Mouse (Mus musculus) heart, embryonic 13.5 days (tissue): ENCODE measurements around the gene Btbd9. TPM values are rescaled to one million over a fixed set of nuclear protein-coding genes. Genes with fewer than 3 reads are reported as not detected.
A peak's percentile ranks its signal among the peaks of the same experiment; 100 is the strongest.

Experiments used
- ATAC-seq: fragments of 200-750 bp; cut with Nextera tagmentation; 2 replicates; pipeline ENCODE4 v1.8.0; 2017; ENCODE audit warnings: moderate TSS enrichment; ENCODE audit not compliant: insufficient number of reproducible peaks, low FRiP score, low TSS enrichment; ENCODE audit errors: extremely low read depth
- H3K27ac ChIP-seq: fragments of 300-500 bp; sonication (generic); replicated peaks from 2 replicates; pipeline ENCODE4 v1.5.1; 2015; ENCODE audit warnings: moderate library complexity, mild to moderate bottlenecking, inconsistent platforms
- H3K27me3 ChIP-seq: fragments of 300-500 bp; sonication (generic); replicated peaks from 2 replicates; pipeline ENCODE4 v1.6.1; 2015; ENCODE audit warnings: mild to moderate bottlenecking, inconsistent platforms
- H3K36me3 ChIP-seq: fragments of 300-500 bp; sonication (generic); 2 replicates; pipeline ENCODE4 v1.6.1; 2015; ENCODE audit warnings: mild to moderate bottlenecking, inconsistent platforms
- H3K4me1 ChIP-seq: fragments of 300-500 bp; sonication (generic); 2 replicates; pipeline ENCODE4 v1.6.1; 2015; ENCODE audit warnings: inconsistent platforms
- H3K4me2 ChIP-seq: fragments of 300-500 bp; sonication (generic); 2 replicates; pipeline ENCODE4 v1.6.1; 2015; ENCODE audit warnings: inconsistent platforms, mild to moderate bottlenecking, moderate library complexity
- H3K4me3 ChIP-seq: fragments of 300-500 bp; sonication (generic); 2 replicates; pipeline ENCODE4 v1.5.1; 2015; ENCODE audit warnings: moderate library complexity, mild to moderate bottlenecking, inconsistent platforms
- H3K9ac ChIP-seq: fragments of 300-500 bp; sonication (generic); 2 replicates; pipeline ENCODE4 v1.6.1; 2015; ENCODE audit warnings: inconsistent platforms, mild to moderate bottlenecking, moderate library complexity
- H3K9me3 ChIP-seq: fragments of 300-500 bp; sonication (generic); 2 replicates; pipeline ENCODE4 v1.6.1; 2016; ENCODE audit warnings: inconsistent platforms
- WGBS: fragments of 180-500 bp; shearing (Covaris S2); methylation state at CpG from one replicate; pipeline ENCODE4 v1.1.7; 2015; ENCODE audit warnings: mixed read lengths; 5-methylcytosine and 5-hydroxymethylcytosine counted together
- polyA plus RNA-seq: library from polyadenylated mRNA; unstranded; fragments of >200 nt; fragmentation: Nextera tagmentation; extraction: Ambion mirVana; gene quantifications from 2 replicates; pipeline ENCODE4 v1.2.1, GENCODE M21; 2015

Gene Btbd9
- polyA plus RNA-seq, 1 experiment from 2014 or later, result 44.4 TPM

DNA sequence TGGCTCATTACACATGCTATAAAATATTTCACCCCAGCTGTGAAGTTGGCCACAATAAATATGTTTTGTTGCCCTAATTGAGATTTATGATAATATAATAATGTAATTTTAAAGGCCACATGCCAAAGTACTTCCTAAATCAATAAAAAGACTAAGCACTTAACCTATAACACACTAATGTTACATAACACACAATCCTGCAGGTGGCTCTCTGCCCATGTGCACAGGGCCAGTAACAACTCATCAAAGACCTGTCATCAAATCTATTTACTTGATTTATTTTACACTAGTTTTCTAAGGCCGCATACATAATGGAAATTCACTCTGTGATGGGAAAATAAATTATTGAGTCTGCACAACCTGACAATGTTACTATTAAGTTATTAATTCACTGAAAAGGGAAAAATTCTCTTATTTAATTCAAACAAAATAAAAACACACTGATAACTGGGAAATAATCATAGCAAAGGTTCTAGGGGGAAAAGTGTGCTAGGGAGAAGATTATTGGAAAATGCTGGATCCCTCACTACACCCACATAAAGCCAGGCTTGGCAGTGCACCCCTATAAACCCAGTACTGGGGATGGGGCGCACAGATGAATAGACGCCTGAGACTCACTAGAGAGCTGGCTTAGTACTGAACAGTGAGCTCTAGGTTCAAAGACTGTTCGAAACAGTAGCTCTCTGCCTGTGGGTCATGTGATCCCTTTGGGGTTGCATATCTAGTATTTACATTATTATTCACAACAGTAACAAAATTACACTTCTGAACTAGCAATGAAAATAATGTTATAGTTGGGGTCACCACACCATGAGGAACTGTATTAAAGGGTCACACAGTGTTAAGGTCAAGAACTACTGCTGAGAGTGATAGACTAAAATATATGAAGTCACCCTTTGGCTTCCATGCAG, 23.0 kb downstream of the Btbd9 start:
- Histone ChIP-seq H3K4me3 (no peak overlapping the region), H3K36me3 (no peaks in the 10 kb centered on the region), H3K27ac (no peak overlapping the region), H3K4me2 (no peak overlapping the region), H3K27me3 (no peaks in the 10 kb centered on the region), H3K4me1 (peaks cover 41% of the 10 kb centered on the region), H3K9ac (no peak overlapping the region), H3K9me3 (no peaks in the 10 kb centered on the region)
- 87% methylated on average over 4 of the region's 4 CpGs for WGBS
- no peak for ATAC-seq

DNA sequence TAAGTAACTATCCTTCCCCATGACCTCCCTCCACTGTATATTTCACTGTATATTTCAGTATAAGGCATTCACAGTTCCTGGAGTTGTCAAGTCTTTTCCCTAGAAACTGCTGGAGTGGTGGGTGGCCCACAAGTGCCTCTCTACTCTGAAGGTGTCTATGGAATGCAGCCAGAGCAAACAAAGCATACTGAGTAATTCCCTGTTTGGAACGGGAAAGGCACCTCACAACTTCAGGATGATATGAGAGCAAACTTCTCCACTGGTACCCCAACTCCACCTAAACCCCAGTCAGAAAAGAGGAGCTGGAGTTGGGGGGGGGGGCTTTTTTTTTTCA, 25.5 kb downstream of the Btbd9 start:
- Histone ChIP-seq H3K9ac (peak overlapping the region; percentile 70), H3K4me2 (peak overlapping the region; percentile 54; the same call in 1 of the 2 replicates), H3K36me3 (no peaks in the 10 kb centered on the region), H3K4me1 (peaks cover 42% of the 10 kb centered on the region), H3K9me3 (no peaks in the 10 kb centered on the region), H3K4me3 (no peak overlapping the region), H3K27ac (peak overlapping the region; percentile 93), H3K27me3 (no peaks in the 10 kb centered on the region)
- ATAC-seq, result no peak
- WGBS, result 6% methylated on average over 1 of the region's 1 CpGs

DNA sequence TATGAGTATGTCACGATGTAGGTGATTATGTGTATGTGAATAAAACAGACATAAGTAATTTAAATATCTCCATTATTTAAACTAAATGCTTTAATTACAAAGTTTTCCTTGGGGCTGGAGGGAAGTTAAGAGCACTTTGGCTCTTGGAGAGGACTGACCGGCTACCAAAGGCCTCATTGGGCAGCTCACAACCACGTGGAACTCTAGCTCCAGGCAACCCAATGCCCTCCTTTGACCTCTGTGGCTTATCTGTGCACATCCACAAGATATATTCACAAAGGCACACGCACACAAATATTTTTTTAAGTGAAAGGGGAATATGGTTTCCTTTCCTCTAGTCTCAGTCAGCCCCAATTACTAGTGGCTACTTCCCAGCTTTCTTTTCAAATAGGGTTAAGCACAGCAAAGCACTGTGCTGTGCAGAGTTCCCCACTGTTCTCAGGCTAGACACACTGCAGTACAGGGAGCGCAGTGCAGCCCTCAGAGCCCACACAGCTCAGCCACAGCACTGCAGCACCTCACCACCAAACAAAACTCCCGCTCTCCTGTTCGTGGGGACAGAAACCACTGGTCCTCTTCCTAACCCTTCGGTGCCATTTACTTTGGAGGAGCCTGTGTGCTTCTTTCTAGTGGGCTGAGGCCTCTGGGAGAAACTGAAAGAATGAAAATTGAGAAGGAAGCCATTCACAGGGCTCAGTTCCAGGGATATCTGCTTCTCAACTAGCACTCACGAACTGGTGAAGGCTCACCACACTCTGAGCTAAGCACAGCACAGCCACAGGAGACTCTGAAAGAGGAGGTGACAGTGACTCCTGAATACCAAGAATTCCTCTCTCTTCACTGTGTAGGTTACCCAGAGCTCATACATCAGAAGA, 26.2 kb downstream of the Btbd9 start:
- Histone ChIP-seq H3K9me3 (no peaks in the 10 kb centered on the region), H3K4me2 (peak overlapping the region; percentile 54), H3K4me1 (peaks cover 42% of the 10 kb centered on the region), H3K9ac (peak overlapping the region; percentile 70), H3K27ac (peak overlapping the region; percentile 93), H3K36me3 (no peaks in the 10 kb centered on the region), H3K27me3 (no peaks in the 10 kb centered on the region), H3K4me3 (no peak overlapping the region; the same call in 1 of the 2 replicates)
- whole genome bisulfite sequencing, result 31% methylated on average over 9 of the region's 9 CpGs
- no peak for ATAC-seq

DNA sequence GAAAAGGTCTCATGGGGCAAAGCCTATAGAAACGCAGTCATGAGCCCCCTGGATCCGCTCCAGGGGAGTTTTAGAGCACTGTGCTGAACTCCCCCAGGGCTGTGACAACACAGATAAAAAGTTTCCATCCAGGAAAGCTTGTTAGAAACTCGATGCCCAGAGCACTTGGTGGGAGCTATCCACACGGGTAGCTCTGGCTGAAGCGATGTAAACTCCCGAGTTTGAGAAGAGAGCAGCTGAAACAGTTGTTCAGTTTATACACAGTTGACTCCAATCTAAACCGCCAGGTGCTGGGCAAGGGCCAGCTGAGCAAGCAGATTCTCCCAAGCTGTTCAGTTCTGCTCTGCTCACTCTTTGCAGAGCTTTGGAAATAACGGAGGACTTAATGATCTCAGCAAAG, 37.2 kb downstream of the Btbd9 start:
- H3K27me3 ChIP-seq, result no peaks in the 10 kb centered on the region
- H3K4me2 ChIP-seq, result peak overlapping the region; percentile 10
- H3K4me1 ChIP-seq, result peaks cover 41% of the 10 kb centered on the region
- no peaks in the 10 kb centered on the region for H3K9me3 ChIP-seq
- H3K4me3 ChIP-seq, result no peak overlapping the region
- H3K36me3 ChIP-seq, result no peaks in the 10 kb centered on the region
- 16% methylated on average over 8 of the region's 8 CpGs for WGBS
- ATAC-seq, result peak; percentile 66
- H3K27ac ChIP-seq, result peak overlapping the region; percentile 61
- H3K9ac ChIP-seq, result no peak overlapping the region

DNA sequence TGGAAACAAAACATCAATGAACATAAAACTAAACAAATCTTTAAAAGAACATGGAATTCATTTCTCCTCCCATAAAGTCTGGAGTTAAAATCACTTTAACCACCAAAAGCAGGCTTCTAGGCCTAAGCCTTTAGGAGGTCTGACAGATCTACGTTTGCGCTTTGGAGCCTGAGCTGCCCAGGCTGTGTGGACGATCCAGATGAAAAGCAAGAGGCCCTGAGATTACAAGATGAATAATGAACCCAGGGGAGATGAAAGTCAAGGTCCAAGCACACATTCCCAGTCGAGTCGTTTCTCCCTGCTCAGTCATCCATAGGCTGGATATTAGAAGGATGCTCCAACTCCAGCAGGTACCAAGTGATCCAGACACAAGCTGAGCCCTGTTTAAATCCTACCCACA, 39.6 kb downstream of the Btbd9 start:
- ATAC-seq, result no peak
- 79% methylated on average over 5 of the region's 5 CpGs for WGBS
- H3K27ac ChIP-seq, result no peak overlapping the region
- H3K27me3 ChIP-seq, result no peaks in the 10 kb centered on the region
- H3K9me3 ChIP-seq, result no peaks in the 10 kb centered on the region
- H3K9ac ChIP-seq, result no peak overlapping the region
- H3K4me1 ChIP-seq, result peaks cover 24% of the 10 kb centered on the region
- no peaks in the 10 kb centered on the region for H3K36me3 ChIP-seq
- no peak overlapping the region for H3K4me2 ChIP-seq
- no peak overlapping the region for H3K4me3 ChIP-seq

DNA sequence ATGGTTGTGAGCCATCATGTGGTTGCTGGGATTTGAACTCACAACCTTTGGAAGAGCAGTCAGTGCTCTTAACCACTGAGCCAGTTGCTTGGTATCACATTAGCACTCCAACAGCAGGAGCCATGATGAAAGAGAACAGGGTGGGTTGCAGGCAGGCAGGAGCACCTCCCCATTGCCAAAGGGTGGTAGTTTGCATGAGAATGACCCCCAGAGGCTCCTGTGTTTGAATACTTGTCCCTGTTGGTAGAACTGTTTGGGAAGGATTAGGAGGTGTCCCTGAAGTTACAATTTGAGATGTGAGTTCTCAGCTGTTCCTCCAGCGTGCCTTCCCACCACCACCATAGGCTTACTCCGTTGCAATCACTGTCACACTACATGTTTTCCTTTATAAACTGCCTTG, 43.2 kb downstream of the Btbd9 start:
- Histone ChIP-seq H3K4me3 (no peak overlapping the region), H3K4me2 (no peak overlapping the region), H3K36me3 (no peaks in the 10 kb centered on the region; the same call in 1 of the 2 replicates), H3K27ac (no peak overlapping the region), H3K9ac (no peak overlapping the region), H3K27me3 (no peaks in the 10 kb centered on the region), H3K4me1 (peaks cover 3% of the 10 kb centered on the region; the same call in 1 of the 2 replicates), H3K9me3 (no peaks in the 10 kb centered on the region)
- WGBS, result 79% methylated on average over 2 of the region's 2 CpGs
- no peak for ATAC-seq

DNA sequence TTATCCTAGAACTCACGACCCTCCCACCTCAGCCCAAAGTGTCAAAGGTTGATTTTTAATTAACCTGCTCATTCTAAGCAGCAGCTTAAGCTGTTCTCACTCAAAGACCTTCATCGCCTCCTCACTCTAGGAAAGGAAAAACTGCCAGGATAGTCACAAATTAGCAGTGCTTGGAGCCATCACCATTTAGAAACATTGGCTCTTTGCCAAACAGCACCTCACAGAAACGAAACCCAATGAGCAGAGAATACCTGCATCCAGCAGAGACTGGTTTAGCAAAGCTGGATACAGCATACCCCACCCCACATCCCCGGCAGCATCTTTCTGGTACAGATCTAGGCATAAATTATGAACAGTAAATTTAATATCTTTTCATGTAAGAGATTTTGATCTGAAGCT, 45.7 kb downstream of the Btbd9 start:
- H3K4me1 ChIP-seq, result peaks cover 7% of the 10 kb centered on the region
- ATAC-seq, result no peak
- H3K27me3 ChIP-seq, result no peaks in the 10 kb centered on the region
- H3K36me3 ChIP-seq, result peaks cover 7% of the 10 kb centered on the region
- no peak overlapping the region for H3K9ac ChIP-seq
- H3K4me3 ChIP-seq, result no peak overlapping the region
- no peaks in the 10 kb centered on the region for H3K9me3 ChIP-seq
- H3K4me2 ChIP-seq, result no peak overlapping the region
- H3K27ac ChIP-seq, result no peak overlapping the region
- 60% methylated on average over 4 of the region's 4 CpGs for WGBS

DNA sequence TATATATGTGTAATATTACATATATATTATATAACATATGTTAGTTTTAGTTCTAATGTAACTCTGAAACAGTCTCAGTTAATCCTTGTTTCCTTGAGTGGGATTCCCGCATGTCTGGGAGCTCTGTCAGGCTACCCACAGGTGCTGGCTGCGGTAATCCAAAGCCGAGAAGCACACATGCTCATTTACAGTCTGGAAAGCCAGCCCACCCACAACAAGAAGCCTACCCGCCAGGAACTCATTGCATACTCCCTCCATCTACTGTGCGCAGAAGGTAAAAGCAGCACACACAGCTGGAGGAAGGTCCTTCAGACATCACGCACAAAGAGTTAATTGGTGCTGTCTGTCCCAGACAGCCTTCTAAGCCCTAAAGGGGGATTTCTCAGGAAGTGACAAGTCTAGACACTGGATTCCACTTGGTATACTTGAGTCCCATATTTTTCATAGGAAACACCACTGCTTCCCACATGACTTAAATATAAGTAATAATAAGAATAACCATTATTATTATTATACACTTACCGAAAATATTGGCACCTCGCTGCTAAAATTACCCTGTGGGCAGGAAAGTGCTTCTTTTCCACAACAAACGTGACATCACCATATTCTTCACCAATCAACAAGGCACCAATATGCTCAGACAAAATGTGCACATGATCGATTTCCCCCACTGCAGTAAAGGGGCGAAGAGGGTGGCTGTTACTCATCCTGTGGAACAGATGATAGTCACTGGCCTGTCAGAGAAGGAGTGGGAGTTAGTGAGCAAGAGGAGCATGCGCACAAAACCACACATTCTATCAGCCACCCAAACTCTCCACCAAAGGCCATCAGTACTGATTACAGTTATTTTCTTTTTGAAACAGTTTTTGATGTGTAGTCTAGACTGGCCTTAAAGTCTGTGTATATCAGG, 46.4 kb downstream of the Btbd9 start:
- ATAC-seq, result no peak

DNA sequence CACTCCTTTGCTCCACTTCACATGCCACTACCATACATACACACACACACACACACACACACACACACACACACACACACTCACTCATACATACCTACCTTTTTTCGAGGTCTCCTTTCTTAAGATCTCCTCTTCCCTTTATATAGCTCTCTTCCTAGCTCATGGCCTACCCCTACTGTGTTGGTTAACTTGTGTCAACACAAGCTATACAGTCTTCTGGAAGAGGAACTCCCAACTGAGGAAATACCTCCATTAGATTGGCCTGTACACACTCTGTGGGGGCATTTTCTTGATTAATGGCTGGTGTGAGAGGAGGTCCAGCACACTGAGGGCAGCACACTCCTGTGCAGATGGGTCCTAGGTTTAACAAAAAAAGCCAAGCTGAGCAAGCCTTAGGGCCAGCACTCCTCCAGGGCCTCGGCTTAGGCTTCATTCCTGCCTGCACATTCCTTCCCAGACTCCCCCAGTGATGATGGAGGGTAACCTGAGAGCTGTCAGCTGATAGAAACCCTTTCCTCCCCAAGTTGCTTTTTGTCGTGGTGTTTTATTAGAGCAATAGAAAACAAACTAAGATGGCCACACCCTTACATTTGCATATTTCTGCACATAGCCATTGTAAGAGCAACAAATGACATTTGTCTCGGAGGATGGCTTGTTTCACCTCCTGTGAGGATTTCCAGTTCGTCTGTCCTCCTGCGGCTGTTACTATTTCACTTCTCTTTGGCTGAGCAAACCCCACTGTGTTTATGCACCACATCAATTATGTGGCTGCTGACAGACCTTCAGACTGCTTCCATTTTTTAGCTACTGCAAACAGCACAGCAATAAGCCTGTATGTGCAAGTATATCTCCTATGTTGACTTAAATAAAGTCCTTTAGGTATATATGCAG, 50.6 kb downstream of the Btbd9 start:
- H3K36me3 ChIP-seq, result peaks cover 17% of the 10 kb centered on the region
- no peaks in the 10 kb centered on the region for H3K9me3 ChIP-seq
- no peak for ATAC-seq
- no peaks in the 10 kb centered on the region for H3K27me3 ChIP-seq
- H3K9ac ChIP-seq, result no peak overlapping the region
- no peak overlapping the region for H3K27ac ChIP-seq
- 42% methylated on average over 6 of the region's 6 CpGs for WGBS
- H3K4me3 ChIP-seq, result no peak overlapping the region
- H3K4me1 ChIP-seq, result peaks cover 30% of the 10 kb centered on the region
- no peak overlapping the region for H3K4me2 ChIP-seq

More for the DNA sequence above, 46.4 kb downstream of the Btbd9 start:
- no peak overlapping the region for H3K4me3 ChIP-seq
- H3K4me2 ChIP-seq, result no peak overlapping the region
- no peaks in the 10 kb centered on the region for H3K9me3 ChIP-seq
- peaks cover 7% of the 10 kb centered on the region for H3K36me3 ChIP-seq
- H3K9ac ChIP-seq, result no peak overlapping the region
- 77% methylated on average over 12 of the region's 12 CpGs for WGBS
- H3K4me1 ChIP-seq, result peaks cover 12% of the 10 kb centered on the region
- H3K27ac ChIP-seq, result no peak overlapping the region
- H3K27me3 ChIP-seq, result no peaks in the 10 kb centered on the region

DNA sequence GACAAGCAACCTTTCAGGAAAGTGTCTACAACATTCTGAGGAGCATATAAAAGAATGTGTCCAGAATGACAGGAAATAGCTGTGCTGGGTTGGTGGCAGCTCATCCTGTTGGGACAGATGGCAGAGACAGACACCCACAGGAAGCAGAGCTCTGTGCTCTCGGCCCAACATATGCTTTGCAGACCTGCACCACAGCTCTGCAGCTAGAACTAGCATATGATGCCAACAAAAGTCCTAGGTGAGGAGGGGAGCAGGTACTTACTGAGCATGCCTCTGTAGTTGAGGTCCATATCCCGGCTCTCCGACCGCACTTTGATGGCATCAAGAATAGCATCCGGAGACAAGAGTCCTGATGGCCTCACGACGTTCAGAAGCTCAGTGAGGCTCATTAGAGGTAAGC, 51.8 kb downstream of the Btbd9 start:
- Histone ChIP-seq H3K36me3 (peaks cover 17% of the 10 kb centered on the region), H3K4me2 (no peak overlapping the region), H3K27me3 (no peaks in the 10 kb centered on the region), H3K9me3 (no peaks in the 10 kb centered on the region), H3K4me1 (peaks cover 27% of the 10 kb centered on the region), H3K9ac (no peak overlapping the region), H3K27ac (peak overlapping the region; percentile 39; the same call in 1 of the 2 replicates), H3K4me3 (no peak overlapping the region)
- 81% methylated on average over 7 of the region's 7 CpGs for WGBS
- ATAC-seq, result no peak
